Mouse (Mus musculus): ENCODE results near the gene Nav2.

DNA sequence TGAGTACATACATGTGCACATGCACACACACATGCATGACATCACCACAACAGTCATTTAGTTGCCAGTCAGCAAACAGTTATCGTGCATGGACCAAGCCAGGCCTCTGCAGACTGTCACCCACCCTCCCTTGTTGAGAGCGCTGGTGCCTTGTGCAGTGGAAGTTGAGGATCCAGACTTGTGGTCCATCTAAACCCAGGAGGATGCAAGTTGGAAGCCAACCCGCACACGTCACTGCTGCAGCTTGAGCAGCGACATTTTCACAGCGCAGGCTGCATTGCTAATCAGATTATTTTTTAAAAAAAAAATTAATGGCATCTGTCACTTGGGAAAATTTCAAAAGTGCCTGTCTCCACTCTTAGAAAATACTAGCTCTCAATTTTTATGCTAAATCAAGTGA is 106.8 kb downstream of the Nav2 start:
- TF ChIP-seq CTCF (IDR thresholded peaks at IDR 0.05; ENCODE audit: low read depth, low read length) = no peak
- no peak for TF ChIP-seq POLR2A (IDR thresholded peaks at IDR 0.05; ENCODE audit: insufficient read depth, low read length)

Data from ES-Bruce4 (cell line).